Mouse (Mus musculus) R1 (cell line): Measurements from ENCODE around the gene Fam173a.
"Not testable (repeated sequence)": the region's sequence is repeated elsewhere in the genome, so short reads cannot be mapped to it uniquely, and the experiment has no call there.

Source experiments
- DNase-seq: peaks from one replicate; pipeline ENCODE4 v3.0.0-alpha.2; 2018; ENCODE audit warnings: low read depth, low spot score

The Fam173a gene

DNA sequence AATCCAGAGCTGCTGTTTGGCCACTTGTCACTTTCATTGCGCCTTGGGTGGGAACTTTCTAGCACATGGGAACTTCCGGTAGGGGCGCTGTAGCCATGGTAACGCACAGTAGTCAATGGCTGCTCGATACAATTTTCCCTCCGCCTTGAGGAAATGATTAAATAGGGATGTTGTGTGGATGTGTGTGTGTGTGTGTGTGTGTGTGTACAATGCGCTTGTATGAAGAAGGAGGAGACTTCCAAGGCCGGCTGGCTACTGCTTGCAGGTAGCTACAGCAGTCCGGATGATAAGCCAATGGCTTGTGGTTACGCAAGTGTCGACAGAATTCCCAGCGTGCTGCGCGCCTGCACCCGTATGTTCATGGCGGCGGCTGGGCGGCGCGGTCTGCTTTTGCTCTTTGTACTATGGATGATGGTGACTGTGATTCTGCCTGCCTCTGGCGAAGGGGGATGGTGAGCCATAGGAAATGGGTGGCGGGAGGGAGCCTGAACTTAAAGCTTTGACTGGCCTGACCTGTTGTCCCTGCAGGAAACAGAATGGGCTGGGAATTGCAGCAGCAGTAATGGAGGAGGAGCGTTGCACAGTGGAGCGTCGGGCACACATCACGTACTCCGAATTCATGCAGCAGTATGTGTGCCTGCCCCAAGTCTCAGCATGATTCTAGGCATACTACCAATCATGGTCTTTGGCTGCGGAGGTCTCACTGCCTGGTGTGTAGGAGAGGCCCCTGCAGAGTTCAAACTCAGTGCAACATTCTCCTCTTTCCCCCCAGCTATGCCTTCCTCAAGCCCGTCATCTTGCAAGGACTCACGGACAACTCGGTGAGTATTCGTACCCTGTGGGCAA, 36.2 kb upstream of the Fam173a start, which contains the start of gene Jmjd8:
TSS of gene Jmjd8 (plus strand) at position 156 of the 846 bp plus-strand sequence.
- DNase-seq, result peak; percentile 88

DNA sequence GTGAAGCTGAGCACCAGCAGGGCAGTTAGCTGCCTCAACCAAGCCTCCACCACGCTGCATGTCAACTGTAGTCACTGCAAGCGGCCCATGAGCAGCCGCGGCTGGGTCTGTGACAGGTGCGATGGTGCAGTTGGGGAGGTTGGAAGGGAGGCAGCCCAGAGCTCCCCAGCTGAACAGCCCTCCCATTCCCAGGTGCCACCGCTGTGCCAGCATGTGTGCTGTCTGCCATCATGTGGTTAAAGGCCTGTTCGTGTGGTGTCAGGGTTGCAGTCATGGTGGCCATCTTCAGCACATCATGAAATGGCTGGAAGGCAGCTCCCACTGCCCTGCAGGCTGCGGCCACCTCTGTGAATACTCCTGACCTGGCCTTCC, 35.5 kb upstream of the Fam173a start:
- DNase-seq, result no peak

DNA sequence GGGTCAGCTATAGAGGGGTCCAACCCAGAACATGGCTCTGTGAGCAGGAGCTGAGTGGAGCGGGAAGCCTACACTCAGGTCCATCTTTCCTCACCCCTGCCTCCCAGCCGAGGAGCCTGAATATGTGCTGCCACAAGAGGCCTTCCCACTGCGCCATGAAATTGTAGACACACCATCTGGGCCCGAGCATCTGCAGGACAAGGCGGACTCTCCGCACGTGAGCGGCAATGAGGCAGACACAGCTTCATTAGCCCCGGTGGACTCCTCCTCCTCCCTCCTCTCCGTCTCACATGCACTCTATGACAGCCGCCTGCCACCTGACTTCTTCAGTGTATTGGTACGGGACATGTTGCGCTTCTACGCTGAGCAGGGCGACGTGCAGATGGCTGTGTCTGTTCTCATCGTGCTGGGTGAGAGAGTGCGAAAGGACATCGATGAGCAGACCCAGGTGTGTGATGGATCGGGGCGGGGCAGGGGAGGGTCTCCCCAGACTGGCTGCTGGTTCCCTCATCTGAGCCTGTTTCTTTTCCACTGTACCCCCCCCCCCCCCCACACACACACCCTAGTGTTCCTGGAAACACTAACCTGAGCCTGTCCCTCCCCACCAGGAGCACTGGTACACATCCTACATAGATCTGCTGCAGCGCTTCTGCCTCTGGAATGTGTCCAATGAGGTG, 35.0 kb upstream of the Fam173a start:
- DNase-seq, result no peak

DNA sequence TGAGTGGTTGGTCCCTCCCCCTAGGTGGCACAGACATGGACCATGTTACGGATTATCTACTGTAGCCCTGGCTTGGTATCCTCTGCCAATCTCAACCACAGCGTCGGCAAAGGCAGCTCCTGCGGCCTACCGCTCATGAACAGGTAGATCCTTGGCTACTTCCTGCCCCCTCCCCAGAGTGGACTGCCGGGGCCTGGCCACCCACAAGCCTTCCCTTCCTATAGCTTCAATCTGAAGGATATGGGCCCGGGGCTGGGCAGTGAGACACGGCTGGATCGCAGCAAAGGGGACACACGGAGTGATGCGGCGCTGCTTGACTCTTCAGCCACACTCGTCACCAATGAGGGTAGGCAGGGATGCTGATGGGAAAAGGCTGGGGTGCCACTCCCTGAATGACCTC, 34.3 kb upstream of the Fam173a start:
- no peak for DNase-seq

DNA sequence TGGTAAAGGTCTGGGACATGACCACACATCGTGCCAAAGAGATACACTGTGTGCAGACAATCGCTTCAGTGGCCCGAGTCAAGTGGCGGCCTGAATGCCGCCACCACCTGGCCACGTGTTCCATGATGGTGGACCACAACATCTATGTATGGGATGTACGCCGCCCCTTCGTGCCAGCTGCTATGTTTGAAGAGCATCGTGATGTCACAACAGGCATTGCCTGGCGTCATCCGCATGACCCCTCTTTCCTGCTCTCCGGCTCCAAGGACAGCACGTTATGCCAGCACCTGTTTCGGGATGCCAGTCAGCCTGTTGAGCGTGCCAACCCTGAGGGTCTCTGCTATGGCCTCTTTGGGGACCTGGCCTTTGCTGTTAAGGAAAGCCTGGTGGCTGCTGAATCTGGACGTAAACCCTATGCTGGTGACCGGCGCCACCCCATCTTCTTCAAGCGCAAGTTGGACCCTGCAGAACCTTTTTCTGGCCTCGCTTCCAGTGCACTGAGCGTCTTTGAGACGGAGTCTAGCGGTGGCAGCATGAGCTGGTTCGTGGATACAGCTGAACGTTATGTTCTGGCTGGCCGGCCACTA, 33.4 kb upstream of the Fam173a start:
- DNase-seq, result no peak

DNA sequence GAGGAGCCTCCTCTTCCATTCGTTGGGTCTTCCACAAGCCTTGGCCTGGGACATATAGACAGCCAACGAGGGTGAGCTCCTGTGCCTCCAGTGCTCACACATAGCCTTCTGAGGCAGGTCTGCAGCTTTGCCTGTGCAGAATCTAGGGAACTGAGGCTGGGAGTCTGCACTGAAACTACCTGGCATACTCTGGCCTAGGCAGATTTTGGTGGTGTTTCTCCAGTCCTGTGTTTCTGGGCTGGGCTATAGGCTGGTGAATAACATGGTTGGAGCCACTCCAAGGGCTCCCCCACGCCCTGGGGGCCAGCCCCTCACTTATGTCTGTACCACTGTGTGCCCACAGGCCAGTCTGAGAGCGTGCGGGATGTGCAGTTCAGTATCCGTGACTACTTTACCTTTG, 32.6 kb upstream of the Fam173a start:
- DNase-seq, result no peak

DNA sequence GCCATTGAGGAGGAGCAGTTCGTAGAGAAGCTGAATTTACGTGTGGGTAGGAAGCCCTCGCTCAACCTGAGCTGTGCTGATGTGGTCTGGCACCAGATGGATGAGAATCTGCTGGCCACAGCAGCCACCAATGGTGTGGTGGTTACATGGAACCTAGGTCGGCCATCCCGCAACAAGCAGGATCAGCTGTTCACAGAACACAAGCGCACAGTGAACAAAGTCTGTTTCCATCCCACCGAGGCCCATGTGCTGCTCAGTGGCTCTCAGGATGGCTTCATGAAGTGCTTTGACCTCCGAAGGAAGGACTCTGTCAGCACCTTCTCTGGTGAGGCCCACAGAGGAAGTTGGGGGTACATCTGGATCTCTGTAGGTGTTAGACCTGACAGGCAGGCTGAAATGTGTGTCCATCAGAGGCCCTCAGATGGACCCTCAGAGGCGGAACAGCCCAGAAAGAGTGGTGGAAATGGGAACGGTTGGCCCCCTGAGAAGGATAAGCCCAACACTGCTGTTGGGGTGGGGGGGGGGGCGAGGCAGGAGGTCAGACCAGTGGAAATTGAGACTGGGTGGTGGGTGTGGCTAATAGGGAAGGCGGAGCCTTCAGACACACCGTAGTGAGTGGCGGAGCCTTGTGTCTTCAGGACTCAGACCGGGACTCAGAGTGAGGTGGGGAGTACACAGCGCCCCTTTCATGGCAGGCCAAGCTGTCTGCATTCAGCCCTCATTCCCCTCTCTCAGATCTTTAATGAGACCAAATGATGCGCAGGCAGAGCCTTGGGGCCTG, 31.9 kb upstream of the Fam173a start:
- DNase-seq, result peak; percentile 50

DNA sequence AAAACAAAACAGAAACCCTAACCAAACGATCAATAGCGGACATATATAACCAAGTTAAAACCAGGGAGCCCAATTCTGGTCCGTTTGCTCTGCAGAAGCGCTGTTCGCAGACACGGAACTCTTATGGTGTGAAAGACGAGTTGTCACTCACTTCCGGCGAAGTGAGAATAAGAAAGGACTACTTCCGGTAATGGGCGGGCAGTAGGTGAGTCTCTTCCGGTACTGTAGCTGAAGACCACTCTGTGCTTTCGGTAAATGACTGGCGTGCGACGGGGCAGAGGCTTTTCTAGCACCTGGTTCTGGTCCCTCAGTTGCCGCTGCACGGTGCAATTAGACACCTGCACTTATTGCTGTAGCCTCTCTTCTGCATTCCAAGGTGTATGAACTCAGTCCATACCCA, 30.8 kb upstream of the Fam173a start, which contains the start of gene Wdr24:
TSS of gene Wdr24 (plus strand) at position 176 of the 400 bp plus-strand sequence.
- DNase-seq, result peak; percentile 96

DNA sequence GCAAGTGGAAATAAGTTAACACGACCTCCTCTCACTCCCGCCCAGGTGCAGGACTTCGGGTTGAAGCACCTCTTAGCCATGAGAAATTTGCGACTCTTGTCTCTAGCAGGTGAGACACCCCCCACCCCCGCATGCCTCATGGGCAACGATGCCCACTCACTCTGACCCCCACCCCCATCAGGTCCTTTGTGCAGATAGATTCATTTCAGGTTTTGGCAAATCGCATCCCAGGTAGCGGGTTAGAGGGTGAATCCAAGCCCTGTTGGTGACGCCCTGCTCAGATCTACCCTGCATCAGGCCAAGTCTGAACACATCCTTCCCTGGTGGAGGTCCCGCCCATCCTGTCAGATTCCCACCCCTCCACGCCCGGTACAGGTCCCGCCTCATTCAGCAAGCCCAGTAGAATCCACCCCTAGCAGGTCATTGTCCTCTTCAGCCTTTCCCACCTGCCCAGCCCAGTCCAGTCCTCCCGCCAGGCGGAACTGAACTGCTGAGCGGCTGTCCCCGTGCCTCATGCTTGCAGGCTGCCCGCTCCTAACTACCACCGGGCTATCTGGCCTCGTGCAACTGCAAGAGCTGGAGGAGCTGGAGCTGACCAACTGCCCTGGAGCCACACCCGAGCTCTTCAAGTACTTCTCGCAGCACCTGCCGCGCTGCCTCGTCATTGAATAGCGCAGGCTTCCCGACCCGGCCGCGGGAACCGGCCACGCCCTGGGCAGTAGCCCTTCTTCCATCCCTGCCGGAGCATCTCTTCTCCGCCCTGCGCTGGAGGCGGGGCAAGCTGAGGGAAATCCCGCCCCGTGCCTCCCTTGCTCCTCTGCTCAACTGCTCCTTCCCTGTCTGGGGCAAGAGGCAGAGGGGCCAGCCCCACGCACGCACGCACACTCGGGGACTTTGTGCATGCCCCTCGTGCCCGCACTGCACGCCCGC, 26.4 kb upstream of the Fam173a start:
- DNase-seq, result peak; percentile 82

DNA sequence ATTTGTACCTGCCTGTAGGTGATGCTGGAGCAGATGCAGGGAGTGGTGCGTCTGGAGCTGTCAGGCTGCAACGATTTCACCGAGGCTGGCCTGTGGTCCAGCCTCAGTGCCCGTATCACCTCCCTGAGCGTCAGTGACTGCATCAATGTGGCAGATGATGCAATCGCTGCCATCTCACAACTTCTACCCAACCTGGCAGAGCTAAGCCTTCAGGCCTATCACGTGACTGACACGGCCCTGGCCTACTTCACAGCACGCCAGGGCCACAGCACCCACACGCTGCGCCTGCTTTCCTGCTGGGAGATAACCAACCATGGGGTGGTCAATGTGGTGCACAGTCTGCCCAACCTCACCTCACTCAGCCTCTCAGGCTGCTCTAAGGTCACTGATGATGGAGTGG, 25.0 kb upstream of the Fam173a start:
- no peak for DNase-seq

DNA sequence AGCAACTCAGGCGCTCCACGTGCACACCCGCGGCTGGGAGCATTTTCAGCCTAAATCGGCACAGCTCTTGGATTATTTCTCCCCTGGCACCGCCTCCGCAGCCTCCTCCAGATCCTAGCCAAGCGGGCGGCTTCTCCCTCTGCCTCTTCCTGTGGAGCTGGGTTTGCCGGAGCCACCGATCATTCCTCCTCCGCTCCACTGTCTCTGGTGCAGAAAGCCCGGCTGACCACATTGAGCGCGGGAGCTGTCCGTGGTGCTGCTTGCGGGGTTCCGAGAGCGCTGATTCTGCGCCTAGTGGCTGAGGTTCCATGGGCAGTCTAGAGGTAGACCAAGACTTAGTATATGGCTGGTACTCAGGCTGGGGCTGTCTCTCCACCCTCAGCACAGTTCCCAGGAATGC, 20.8 kb upstream of the Fam173a start:
- peak; percentile 91 for DNase-seq

DNA sequence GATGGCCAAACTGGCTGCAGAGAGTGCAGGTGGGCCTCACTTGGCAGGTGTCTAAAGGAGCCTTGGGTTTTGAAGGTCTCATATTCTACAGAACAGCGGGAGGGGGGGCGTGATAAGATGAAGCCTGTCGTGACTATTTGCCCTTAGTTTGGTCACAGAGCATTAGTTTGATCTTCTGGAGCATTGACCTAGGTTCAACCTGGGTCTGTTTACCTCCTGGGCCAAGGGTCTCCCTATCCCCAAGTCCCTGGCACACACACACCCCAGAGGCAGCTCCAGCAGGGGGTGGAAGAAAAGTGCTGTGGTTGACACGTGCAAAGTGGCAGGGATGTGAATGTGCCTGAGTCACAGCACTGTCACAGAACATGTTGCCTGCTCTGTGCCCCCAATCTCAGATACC, 18.2 kb upstream of the Fam173a start:
- DNase-seq, result no peak

DNA sequence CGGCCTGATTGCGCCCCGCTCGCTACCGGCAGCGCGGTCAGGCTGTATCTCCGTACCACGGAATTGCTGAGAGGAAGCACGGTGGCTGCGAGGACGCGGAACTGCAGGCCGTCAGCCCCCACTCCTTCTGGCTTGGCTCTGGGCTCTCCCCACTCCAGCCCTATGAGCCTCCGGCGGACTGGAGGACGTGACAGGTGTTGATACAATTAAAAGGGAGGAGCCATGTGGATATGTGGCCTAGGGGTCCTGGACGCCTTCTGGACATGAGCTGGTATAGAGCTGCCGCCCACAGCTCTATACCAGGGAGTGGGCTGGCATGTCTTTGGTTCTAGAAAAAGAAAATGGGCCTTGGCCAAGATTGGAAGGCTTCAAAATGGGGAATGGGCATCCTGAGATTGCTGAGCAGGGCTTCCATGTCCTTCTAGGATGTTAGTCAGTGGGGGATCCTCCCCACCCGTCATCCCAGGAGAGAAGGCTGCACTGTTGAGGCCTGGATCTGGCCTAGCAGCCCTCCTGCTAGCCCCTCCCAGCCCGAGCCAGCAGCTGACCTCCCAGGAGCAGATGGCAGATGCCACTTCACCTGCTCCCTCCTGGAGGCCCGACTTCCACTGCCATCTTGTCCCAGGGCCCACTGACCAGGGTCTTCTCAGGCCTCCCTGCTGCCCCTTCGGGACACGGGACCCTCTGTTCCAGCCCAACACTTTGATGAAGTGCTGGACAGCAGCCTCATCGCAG, 17.1 kb upstream of the Fam173a start:
- no peak for DNase-seq

DNA sequence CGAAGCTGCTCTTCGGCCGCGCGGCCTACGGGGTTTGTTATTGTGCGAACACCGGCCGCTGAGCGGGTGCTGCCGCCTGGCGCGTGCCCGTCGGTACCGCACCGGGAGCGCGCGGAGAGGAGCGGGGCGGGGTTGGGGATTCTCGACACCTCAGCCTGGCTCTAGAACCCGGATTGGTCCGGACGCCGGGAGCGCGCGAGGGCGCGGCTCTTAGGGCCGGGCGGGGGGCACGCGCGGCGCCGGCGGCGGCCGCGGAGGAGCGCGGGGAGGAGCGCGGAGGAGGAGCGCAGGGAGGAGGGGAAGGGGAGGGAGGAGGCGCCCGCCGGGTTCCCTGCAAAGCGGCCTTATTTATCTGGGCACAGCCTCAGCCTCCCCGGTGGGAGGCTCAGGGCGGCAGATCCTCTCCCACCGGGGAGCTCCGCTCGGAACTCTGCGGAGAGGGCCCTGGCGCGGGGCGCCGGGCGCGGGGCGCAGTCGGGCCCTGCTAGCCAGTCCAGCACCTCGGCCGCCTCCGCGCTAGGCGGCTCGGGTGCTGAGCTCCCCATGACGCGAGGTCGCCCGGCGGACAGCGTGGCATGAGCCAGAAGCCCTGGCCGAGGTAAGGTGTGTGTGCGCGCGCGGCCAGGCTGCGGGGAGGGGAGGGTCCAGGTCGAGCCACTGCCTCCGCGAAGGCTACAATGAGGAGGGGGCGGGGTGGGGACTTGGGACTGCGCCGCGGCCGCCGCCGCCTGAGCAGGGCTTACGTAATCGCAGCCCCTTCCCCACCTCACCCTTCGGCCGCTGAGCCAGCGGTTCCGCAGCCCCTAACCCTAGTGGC, 16.3 kb upstream of the Fam173a start, which contains the start of gene Fbxl16:
TSS of gene Fbxl16 (plus strand) at position 297 of the 817 bp plus-strand sequence.
- DNase-seq, result peak; percentile 92

DNA sequence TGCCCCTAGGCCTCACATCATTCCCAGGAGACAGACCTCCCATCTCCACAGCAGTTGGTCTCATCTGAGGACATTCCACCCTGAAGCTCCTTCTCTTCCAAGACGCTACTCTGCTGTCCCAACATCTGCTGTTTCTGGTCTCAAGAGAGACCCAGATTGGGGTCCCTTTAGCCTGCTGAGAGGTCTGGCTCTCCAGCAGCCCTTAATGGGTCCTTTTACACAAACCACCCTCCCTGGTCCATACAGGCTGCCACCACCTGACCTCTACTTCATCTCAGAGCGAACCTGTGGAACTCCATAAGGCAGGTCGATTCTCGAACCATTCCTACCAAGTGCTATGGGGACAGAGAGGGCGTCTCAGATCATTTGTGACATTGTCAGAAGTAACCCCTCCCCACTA, 15.3 kb upstream of the Fam173a start:
- DNase-seq, result no peak

DNA sequence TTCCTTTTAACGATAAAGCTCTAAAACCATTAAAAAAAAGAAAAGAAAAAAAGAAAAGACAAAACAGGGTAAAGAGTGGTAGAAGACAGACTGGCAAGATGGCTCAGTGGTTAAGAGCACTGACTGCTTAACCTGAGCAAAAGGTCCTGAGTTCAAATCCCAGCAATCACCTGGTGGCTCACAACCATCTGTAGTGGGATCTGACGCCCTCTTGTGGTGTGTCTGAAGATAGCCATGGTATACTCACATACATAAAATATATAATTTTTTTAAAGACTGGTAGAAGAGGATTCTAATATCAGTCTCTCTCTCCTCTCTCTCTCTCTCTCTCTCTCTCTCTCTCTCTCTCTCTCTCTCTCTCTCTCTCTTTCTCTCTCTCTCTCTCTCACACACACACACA, 14.8 kb upstream of the Fam173a start:
- DNase-seq, result not testable (repeated sequence)

DNA sequence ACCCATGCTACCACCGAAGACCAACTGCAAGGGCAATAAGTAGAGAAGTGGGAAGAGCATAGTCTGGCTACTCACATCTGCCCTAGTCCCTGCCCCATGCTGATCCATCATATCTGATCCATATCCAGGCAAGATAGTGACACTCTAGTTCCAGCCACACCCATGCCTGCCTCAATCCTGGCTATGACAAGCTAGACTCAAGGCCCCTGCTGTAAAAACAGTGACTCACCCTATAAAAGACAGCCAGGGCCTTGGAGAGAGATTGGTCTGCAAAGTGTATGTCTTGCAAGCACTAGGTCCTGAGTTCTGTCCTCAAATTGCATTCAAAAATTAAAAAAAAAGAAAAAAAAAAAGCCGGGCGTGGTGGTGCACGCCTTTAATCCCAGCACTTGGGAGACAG, 13.8 kb upstream of the Fam173a start:
- DNase-seq, result no peak

DNA sequence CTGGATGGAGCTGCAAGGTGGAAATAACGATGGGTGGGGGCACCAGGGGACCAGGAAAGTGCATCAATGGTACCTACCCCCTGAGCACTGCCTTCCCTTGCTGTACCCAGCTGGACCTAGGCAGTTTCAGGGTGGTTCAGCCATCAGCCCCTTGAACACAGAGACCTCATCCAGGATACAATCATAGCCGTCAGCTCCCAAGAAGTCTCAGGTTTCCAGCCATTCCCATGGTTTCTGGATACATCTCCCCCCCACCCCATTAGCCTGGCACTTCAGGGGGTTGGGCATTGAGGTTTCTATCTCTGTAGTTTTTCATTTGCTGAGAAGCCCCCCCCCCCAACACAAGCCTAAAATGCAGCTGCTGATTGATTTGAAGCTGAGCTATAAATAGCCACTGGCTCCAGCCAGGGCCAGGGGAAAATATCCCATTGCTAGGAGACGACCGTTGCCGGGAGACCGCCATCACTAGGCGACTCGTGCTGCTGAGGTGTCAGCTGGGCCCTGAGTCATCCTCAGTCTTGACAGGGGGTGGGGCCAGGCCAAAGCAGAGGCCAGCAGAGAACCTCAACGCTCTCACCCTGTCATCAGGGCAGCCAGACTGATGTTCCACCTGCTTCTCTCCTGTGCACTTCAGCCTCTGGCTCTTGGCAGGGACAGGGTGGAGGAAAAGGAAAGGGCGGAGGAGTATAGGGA, 10.3 kb upstream of the Fam173a start:
- DNase-seq, result peak; percentile 59
